Mouse (Mus musculus) C2C12 (cell line): ENCODE data around the gene Katnb1.

Source experiments
- CEBPB ChIP-seq: IDR thresholded peaks from one replicate; pipeline ENCODE4 v1.6.1; 2011; ENCODE audit warnings: low read depth, mild to moderate bottlenecking, control low read depth, moderate library complexity
- CTCF ChIP-seq: IDR thresholded peaks from one replicate; pipeline ENCODE4 v1.5.1; 2011; ENCODE audit not compliant: control insufficient read depth, insufficient read depth, insufficient read length
- MAX ChIP-seq: IDR thresholded peaks from one replicate; pipeline ENCODE4 v1.6.1; 2011; ENCODE audit warnings: mild to moderate bottlenecking, control low read depth
- MYOD1 ChIP-seq: IDR thresholded peaks from one replicate; pipeline ENCODE4 v1.6.1; 2011; ENCODE audit warnings: low read depth; ENCODE audit not compliant: control insufficient read depth, insufficient read length
- MYOG ChIP-seq: IDR thresholded peaks from one replicate; pipeline ENCODE4 v1.6.1; 2011; ENCODE audit not compliant: control insufficient read depth, insufficient read length; ENCODE audit errors: extremely low read depth
- USF1 ChIP-seq: IDR thresholded peaks from one replicate; pipeline ENCODE4 v1.6.1; 2011; ENCODE audit warnings: low read depth, mild to moderate bottlenecking, control low read depth, moderate library complexity

DNA sequence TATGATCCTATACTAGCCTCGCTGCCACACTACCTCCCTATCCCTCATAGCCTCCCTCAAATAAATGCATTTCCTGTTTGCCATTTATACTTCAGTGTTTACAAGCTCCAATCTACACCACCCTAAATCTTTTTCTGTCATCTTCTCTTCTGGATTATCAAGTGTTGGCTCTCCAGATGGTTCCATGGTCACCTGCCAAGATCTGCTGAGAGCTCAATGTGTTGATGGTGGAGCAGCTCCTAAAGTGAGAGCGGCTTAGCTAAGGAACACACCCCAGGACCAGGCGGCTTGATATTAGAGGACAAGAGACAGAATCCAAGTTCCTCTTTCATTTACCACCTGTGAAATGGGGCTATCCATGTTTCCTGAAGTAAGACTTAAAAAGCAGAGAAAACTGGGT, 2.9 kb upstream of the Katnb1 start:
- TF ChIP-seq USF1 = no peak
- TF ChIP-seq MYOD1 = no peak
- no peak for TF ChIP-seq CTCF
- no peak for TF ChIP-seq MAX
- no peak for TF ChIP-seq MYOG
- TF ChIP-seq CEBPB = no peak
